Mouse (Mus musculus) gastrocnemius, postnatal 25 days (tissue): ENCODE measurements around the gene Clec16a. TPM values are rescaled to one million over a fixed set of nuclear protein-coding genes. Genes with fewer than 3 reads are reported as not detected.

ENCODE experiments used
- DNase-seq: peaks from one replicate; pipeline ENCODE4 v3.0.0; 2022
- long read RNA-seq, 2 experiments: library from polyadenylated mRNA; stranded (forward); transcript quantifications; one replicate each; pipeline ENCODE4 v2.0.0; 2021
- total RNA-seq, 2 experiments: library from RNA; stranded (reverse); gene quantifications; 1 replicate in 1 of 2; 2 replicates in 1 of 2; pipeline ENCODE4 v1.2.3; 2021

Gene Clec16a
- 10 to 100 TPM; 51.2 to 62.2 TPM for total RNA-seq
- long read RNA-seq, experiment 1, transcript Clec16a-207 (7 exons, 659 nt): major isoform, 6 of 54 reads
- long read RNA-seq, experiment 1, partial matches to known transcripts: 11 of 54 reads
- long read RNA-seq, experiment 1, other reads (novel, unspliced or antisense): 37 of 54 reads
- long read RNA-seq, experiment 2, partial matches to known transcripts: 11 of 61 reads
- long read RNA-seq, experiment 2, other reads (novel, unspliced or antisense): 50 of 61 reads

GRCm38 (mm10) chr16:10544995-10545622, at the start of gene Clec16a:
TSS of gene Clec16a (plus strand) at chr16:10545339.
- DNase-seq: peak; percentile 95

GRCm38 (mm10) chr16:10495824-10496298, 49.3 kb upstream of the Clec16a start:
- no peak for DNase-seq

- DNase-seq: no peak
These were observed 47.0 kb upstream of the Clec16a start for GRCm38 (mm10) chr16:10498096-10498602.

- no peak for DNase-seq
These were observed 46.0 kb upstream of the Clec16a start for GRCm38 (mm10) chr16:10499122-10499521.

- DNase-seq: no peak
These were observed 43.3 kb upstream of the Clec16a start for GRCm38 (mm10) chr16:10501865-10502264.

- DNase-seq: no peak
These were observed 42.1 kb upstream of the Clec16a start for GRCm38 (mm10) chr16:10503058-10503457.

- no peak for DNase-seq
These were observed 37.7 kb upstream of the Clec16a start for GRCm38 (mm10) chr16:10507445-10507844.

- DNase-seq: no peak
These were observed 36.4 kb upstream of the Clec16a start for GRCm38 (mm10) chr16:10508691-10509090.

- DNase-seq: no peak
These were observed 34.5 kb upstream of the Clec16a start for GRCm38 (mm10) chr16:10510477-10511133.

- DNase-seq: no peak
These were observed 34.0 kb upstream of the Clec16a start for GRCm38 (mm10) chr16:10511134-10511520.

GRCm38 (mm10) chr16:10515953-10516572, 29.1 kb upstream of the Clec16a start:
- no peak for DNase-seq

GRCm38 (mm10) chr16:10518030-10518429, 27.1 kb upstream of the Clec16a start:
- DNase-seq: no peak

- peak; percentile 30 for DNase-seq
These were observed 24.1 kb upstream of the Clec16a start for GRCm38 (mm10) chr16:10520908-10521614.

GRCm38 (mm10) chr16:10522811-10523210, 22.3 kb upstream of the Clec16a start:
- DNase-seq: no peak

- DNase-seq: no peak
These were observed 21.5 kb upstream of the Clec16a start for GRCm38 (mm10) chr16:10523650-10524049.

GRCm38 (mm10) chr16:10524866-10525609, 20.1 kb upstream of the Clec16a start:
- no peak for DNase-seq

- no peak for DNase-seq
These were observed 19.5 kb upstream of the Clec16a start for GRCm38 (mm10) chr16:10525610-10525980.

GRCm38 (mm10) chr16:10527046-10527644, 18.0 kb upstream of the Clec16a start:
- no peak for DNase-seq

- no peak for DNase-seq
These were observed 16.8 kb upstream of the Clec16a start for GRCm38 (mm10) chr16:10528382-10528781.

- no peak for DNase-seq
These were observed 15.0 kb upstream of the Clec16a start for GRCm38 (mm10) chr16:10530179-10530578.

- DNase-seq: no peak
These were observed 11.4 kb upstream of the Clec16a start for GRCm38 (mm10) chr16:10533781-10534180.
